Mouse (Mus musculus) neural tube, embryonic 14.5 days (tissue): ENCODE measurements around the gene Hspa12a. TPM values are rescaled to one million over a fixed set of nuclear protein-coding genes. Genes with fewer than 3 reads are reported as not detected.

Experiments
- ATAC-seq: fragments of 200-750 bp; cut with Nextera tagmentation; 2 replicates; pipeline ENCODE4 v1.8.0; 2017; ENCODE audit warnings: low read depth, mild to moderate bottlenecking, moderate TSS enrichment, moderate library complexity
- H3K27ac ChIP-seq: fragments of 300-500 bp; sonication (generic); 2 replicates; pipeline ENCODE4 v1.5.1; 2014; ENCODE audit warnings: low read depth, mild to moderate bottlenecking, control low read depth, low read length, moderate library complexity, mixed read lengths
- H3K27me3 ChIP-seq: fragments of 300-500 bp; sonication (generic); 2 replicates; pipeline ENCODE4 v1.6.1; 2014; ENCODE audit warnings: low read length; ENCODE audit not compliant: control insufficient read depth, insufficient read depth
- H3K36me3 ChIP-seq: fragments of 300-500 bp; sonication (generic); 2 replicates; pipeline ENCODE4 v1.6.1; 2014; ENCODE audit warnings: low read length, mixed read lengths; ENCODE audit not compliant: control insufficient read depth, insufficient read depth
- H3K4me1 ChIP-seq: fragments of 300-500 bp; sonication (generic); 2 replicates; pipeline ENCODE4 v1.6.1; 2014; ENCODE audit warnings: low read length; ENCODE audit not compliant: control insufficient read depth, insufficient read depth
- H3K4me2 ChIP-seq: fragments of 300-500 bp; sonication (generic); 2 replicates; pipeline ENCODE4 v1.6.1; 2014; ENCODE audit warnings: mild to moderate bottlenecking, low read depth, low read length, control low read depth
- H3K4me3 ChIP-seq: fragments of 300-500 bp; sonication (generic); 2 replicates; pipeline ENCODE4 v1.5.1; 2014; ENCODE audit warnings: low read depth, low read length, control low read depth, mixed read lengths
- H3K9ac ChIP-seq: fragments of 300-500 bp; sonication (generic); replicated peaks from 2 replicates; pipeline ENCODE4 v1.6.1; 2014; ENCODE audit warnings: low read depth, mild to moderate bottlenecking, control low read depth, low read length, mixed read lengths
- H3K9me3 ChIP-seq: fragments of 300-500 bp; sonication (generic); 2 replicates; pipeline ENCODE4 v1.6.1; 2016; ENCODE audit warnings: low read length; ENCODE audit not compliant: control insufficient read depth
- WGBS: fragments of 180-500 bp; shearing (Covaris S2); extraction: QIAGEN DNeasy Blood & Tissue Kit; methylation state at CpG from one replicate; pipeline ENCODE4 v1.1.7; 2014; 5-methylcytosine and 5-hydroxymethylcytosine counted together
- polyA plus RNA-seq: library from polyadenylated mRNA; unstranded; fragments of >200 nt; fragmentation: Nextera tagmentation; extraction: Ambion mirVana; gene quantifications from 2 replicates; pipeline ENCODE4 v1.2.1, GENCODE M21; 2014

Hspa12a gene
- 45.3 and 53.9 TPM in 2 replicates for polyA plus RNA-seq

DNA sequence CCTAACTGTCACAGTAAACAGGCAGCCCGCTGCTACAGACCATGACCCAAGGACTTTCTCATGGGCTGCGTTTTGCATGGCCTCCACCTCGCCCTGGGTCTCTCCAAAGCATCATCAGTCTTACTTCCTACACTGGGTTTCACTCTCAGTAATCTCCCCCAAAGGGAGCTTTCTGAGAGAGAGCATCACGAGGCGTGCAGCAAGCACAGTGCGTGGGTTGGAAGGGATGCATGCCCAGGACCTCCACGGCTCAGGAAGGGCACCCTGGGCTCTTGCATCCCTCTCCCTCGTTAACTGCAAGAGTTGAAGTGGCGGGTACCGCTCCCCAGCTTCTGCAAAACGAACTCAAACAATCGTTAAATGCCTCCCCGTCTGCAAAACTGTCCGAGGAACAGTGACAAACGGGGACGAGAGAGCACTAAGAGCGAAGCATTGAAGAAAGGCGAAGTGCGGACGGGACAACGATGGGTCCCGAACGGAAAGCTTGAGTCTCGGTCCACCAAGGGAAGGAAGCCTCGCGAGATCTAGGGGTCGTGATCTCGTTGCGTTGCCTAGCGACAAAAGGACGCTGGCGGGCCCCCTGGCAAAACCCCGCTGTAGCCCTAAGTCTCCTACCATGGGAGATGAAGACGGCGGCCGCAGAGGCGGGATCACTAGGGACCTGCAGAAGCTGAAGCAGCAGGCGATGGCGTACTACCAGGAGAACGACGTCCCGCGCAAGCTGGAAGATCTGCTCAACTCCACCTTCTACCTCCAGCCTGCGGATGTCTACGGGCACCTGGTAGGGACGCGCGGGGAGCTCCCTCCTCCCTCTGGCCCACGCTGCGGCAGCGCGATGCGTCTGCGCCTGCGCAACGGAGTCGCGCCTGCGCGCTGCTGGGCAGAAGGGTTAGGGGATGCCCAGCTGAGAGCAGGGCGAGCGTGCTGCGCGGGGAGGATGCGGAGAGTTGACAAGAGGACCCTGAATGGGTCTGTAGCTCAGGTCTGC, at the start of gene Hspa12a, which contains the start of gene Eno4:
TSS of gene Hspa12a (minus strand) at position 814 of the 988 bp plus-strand sequence.
TSS of gene Eno4 (plus strand) at position 585 of the 988 bp plus-strand sequence.
- peak; percentile 97 for ATAC-seq
- Histone ChIP-seq H3K4me1 (peaks cover 9% of the 10 kb centered on the region), H3K27me3 (no peaks in the 10 kb centered on the region), H3K9me3 (no peaks in the 10 kb centered on the region), H3K9ac (peak within 1 kb of the TSS; percentile 74), H3K4me2 (peak within 1 kb of the TSS; percentile 94), H3K27ac (peak within 1 kb of the TSS; percentile 58), H3K36me3 (no peaks in the 10 kb centered on the region), H3K4me3 (peak within 1 kb of the TSS; percentile 62)
- WGBS: under 1% methylated on average over 64 of the region's 65 CpGs

DNA sequence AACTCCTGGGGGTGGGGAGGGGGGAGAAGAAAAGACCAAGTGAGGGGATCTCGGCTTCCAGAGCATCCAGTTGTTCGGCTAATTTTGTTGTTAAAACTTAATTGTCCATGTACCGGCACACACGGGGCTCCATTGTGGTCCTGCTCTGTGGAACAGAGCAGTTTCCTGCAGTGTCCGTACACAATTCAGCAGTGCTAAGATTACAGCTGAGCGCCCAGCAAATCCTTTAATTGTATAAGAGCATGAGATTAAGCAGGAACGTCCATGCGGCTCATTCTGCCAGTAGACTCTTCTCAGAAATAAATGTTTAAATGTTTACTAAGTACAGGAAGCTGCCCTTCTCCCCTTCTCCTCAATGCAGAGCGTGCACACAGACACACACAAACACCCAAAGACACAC, 38.1 kb upstream of the Hspa12a start:
- no peak overlapping the region for H3K4me2 ChIP-seq
- no peak overlapping the region for H3K4me3 ChIP-seq
- no peaks in the 10 kb centered on the region for H3K9me3 ChIP-seq
- no peak overlapping the region for H3K27ac ChIP-seq
- H3K9ac ChIP-seq: no peak overlapping the region
- ATAC-seq: no peak
- H3K4me1 ChIP-seq: peaks cover 17% of the 10 kb centered on the region; the same call in 1 of the 2 replicates
- H3K27me3 ChIP-seq: peaks cover 7% of the 10 kb centered on the region; the same call in 1 of the 2 replicates
- 13% methylated on average over 9 of the region's 9 CpGs for WGBS
- no peaks in the 10 kb centered on the region for H3K36me3 ChIP-seq

DNA sequence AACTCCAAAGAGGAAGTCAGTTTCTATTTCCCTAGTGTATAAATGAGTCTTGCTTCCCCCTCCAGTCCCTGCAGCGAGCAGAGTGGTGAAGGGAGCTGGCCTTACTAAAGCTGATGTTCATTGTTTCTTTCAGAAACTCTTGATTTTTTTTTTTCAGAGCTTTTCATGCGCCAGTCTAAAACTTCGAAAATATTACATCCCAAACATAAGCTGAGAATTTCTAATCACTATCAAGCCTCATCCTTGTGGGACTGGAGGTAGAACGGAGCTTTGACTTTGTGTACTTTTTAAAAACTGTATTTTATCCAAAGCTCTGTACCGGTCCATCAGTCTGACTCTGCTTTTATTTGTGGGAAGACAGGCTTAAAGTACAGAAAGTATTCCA, 36.6 kb upstream of the Hspa12a start:
- Histone ChIP-seq H3K36me3 (no peaks in the 10 kb centered on the region), H3K4me3 (no peak overlapping the region), H3K27me3 (peaks cover 19% of the 10 kb centered on the region; the same call in 1 of the 2 replicates), H3K9me3 (no peaks in the 10 kb centered on the region), H3K9ac (no peak overlapping the region), H3K4me2 (no peak overlapping the region), H3K27ac (no peak overlapping the region), H3K4me1 (peaks cover 17% of the 10 kb centered on the region; the same call in 1 of the 2 replicates)
- ATAC-seq: no peak
- 66% methylated on average over 5 of the region's 5 CpGs for WGBS

DNA sequence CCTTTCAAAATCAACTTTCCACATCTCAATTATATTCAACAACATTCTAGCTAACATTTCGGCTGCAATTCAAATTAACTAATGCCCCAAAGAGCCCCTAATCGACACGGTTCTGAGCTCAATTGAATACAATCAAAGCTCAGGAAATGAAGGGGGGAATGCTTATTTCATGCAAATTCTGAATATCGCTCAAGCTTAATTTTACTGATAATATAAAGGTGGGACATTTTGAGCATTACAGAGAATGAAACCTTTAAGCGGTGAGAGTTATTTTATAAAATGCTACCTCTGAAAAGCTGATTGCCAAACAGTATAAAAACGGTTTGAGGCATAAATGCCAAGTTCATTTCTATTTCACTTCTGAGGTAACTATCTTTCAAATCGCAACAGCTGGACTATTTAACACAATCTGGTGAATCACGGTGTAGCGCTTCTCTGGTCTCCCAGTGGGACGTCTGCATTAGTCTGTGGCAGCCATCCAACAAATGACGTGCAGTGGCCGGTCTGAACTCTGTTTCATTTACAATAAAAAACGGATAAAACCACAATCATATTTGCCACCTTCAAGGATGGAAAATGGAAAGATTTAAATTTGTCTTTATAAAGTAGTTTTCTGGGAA, 36.1 kb upstream of the Hspa12a start:
- Histone ChIP-seq H3K4me2 (peak overlapping the region; percentile 11; the same call in 1 of the 2 replicates), H3K4me3 (no peak overlapping the region), H3K27me3 (peaks cover 19% of the 10 kb centered on the region; the same call in 1 of the 2 replicates), H3K27ac (no peak overlapping the region), H3K9me3 (no peaks in the 10 kb centered on the region), H3K4me1 (peaks cover 17% of the 10 kb centered on the region; the same call in 1 of the 2 replicates), H3K9ac (no peak overlapping the region), H3K36me3 (no peaks in the 10 kb centered on the region)
- ATAC-seq: no peak
- 26% methylated on average over 13 of the region's 13 CpGs for WGBS

DNA sequence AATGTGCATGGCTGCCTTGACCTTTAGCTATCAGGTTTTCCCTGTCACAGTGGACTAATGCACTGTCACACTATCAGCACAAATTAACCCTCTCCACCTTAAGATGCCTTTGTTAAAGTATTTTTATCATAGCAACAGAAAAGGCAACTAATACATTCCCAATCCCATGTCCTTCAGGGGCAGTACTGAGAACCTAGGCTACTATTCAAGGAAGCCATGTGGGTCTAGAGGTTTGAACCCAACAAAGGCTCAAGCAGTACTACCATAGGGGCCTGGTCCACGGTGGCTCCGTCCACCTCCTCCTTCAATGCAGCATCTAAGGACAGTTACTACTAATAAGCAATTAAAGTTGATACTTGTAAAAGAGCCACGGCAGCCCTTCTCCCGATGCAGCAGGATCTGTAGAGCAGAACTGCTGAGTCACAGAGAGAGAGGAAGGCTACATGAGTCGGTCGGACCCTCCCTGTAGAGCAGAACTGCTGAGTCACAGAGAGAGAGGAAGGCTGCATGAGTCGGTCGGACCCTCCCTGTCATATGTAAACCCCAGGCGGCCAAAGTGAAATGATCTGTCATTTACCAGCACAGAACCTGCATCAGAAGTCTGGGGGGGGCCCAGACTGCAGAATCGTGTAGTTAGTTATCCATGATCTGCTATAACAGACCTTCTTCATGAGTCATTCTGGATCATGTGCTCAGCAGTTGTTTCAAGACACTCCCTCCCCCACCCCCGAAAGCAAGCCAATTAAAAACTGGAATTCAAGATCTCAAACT, 35.1 kb upstream of the Hspa12a start:
- WGBS: 59% methylated on average over 11 of the region's 11 CpGs
- ATAC-seq: no peak

DNA sequence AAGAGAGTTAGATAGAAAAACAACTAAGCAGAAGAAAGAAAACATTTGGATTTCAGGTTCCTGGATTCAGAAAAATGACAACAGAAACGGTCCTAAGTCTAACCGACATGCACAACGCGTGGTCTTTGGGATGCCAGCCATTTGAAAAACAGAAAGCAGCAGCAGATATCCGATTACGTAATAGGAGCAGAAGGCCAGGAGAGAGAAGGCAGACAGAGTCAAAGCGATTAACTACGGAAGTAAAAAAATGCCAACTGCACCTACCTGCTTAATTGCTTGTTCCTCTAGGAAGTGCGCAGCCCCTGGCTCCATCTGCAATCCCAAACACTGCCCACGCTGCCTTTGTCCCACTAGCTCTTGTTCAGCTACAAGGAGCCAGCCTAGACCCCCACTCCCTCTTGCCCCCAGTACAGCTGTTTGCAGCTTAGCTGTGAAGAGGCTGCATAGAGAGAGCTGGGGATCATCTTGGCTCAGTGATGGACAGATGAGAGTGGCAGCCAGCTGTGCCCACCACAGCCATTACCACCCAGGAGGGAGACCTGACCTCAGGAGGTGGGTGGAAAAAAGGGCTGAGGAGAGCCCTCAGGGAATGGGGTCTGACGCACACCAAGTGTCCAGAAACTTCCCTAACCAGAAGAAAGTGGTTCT, 31.9 kb upstream of the Hspa12a start:
- 85% methylated on average over 11 of the region's 11 CpGs for WGBS
- H3K4me1 ChIP-seq: peaks cover 14% of the 10 kb centered on the region; the same call in 1 of the 2 replicates
- ATAC-seq: no peak

More for the DNA sequence above, 35.1 kb upstream of the Hspa12a start:
- no peak overlapping the region for H3K9ac ChIP-seq
- H3K4me1 ChIP-seq: peaks cover 17% of the 10 kb centered on the region; the same call in 1 of the 2 replicates
- peak overlapping the region; percentile 11; the same call in 1 of the 2 replicates for H3K4me2 ChIP-seq
- peaks cover 22% of the 10 kb centered on the region for H3K27me3 ChIP-seq
- no peaks in the 10 kb centered on the region for H3K36me3 ChIP-seq
- no peak overlapping the region for H3K4me3 ChIP-seq
- H3K27ac ChIP-seq: no peak overlapping the region
- H3K9me3 ChIP-seq: no peaks in the 10 kb centered on the region

DNA sequence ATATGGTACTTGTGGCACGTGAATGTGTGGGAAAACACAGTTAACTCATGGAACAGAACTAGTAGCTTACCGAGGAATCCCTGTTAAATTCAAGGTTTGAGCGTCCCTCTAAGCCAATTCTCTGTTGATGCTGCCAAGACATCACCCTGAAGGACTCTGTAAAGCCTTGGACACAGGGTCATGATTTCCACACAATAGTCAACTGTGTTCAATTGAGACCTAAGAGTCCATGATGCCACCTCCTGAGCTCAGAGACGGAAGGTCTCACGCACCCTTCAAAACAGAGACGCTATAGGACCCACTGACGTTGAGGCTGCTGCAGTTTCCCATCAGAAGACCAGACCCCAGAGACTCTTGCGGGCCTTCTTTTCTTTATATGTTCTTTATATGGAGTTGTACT, 30.7 kb upstream of the Hspa12a start:
- Histone ChIP-seq H3K4me3 (no peak overlapping the region), H3K27ac (no peak overlapping the region), H3K4me1 (peaks cover 9% of the 10 kb centered on the region; the same call in 1 of the 2 replicates), H3K27me3 (peaks cover 46% of the 10 kb centered on the region), H3K9ac (no peak overlapping the region), H3K4me2 (no peak overlapping the region), H3K36me3 (no peaks in the 10 kb centered on the region), H3K9me3 (no peaks in the 10 kb centered on the region)
- WGBS: 89% methylated on average over 8 of the region's 8 CpGs
- no peak for ATAC-seq

More for the DNA sequence above, 31.9 kb upstream of the Hspa12a start:
- no peaks in the 10 kb centered on the region for H3K9me3 ChIP-seq
- H3K4me3 ChIP-seq: no peak overlapping the region
- H3K9ac ChIP-seq: no peak overlapping the region
- no peak overlapping the region for H3K27ac ChIP-seq
- no peak overlapping the region for H3K4me2 ChIP-seq
- peaks cover 39% of the 10 kb centered on the region for H3K27me3 ChIP-seq
- H3K36me3 ChIP-seq: no peaks in the 10 kb centered on the region

DNA sequence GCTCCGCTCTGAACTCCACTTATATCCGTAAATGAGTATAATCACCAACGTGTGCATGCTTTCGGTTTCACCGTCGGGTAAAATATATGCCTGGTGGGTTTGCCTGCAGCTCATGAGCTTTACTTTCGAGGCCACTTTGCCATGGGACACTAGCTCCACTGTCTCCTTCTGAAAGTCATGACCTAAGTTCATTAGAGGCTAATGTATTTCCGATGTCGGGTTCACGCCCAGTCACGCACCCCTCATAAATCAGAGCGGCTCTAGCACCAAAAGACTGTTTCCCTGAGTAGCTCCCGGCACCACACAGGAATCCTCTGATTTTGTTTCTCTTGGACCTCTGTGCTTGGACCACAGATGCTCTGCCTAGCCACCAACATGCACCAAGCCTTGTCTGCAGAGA, 27.4 kb upstream of the Hspa12a start:
- H3K27me3 ChIP-seq: peaks cover 40% of the 10 kb centered on the region
- ATAC-seq: no peak
- WGBS: 24% methylated on average over 13 of the region's 13 CpGs

More for the DNA sequence above, 27.4 kb upstream of the Hspa12a start:
- Histone ChIP-seq H3K27ac (no peak overlapping the region), H3K9ac (no peak overlapping the region), H3K9me3 (no peaks in the 10 kb centered on the region), H3K4me1 (peaks cover 5% of the 10 kb centered on the region; the same call in 1 of the 2 replicates), H3K36me3 (no peaks in the 10 kb centered on the region), H3K4me2 (no peak overlapping the region), H3K4me3 (no peak overlapping the region)
